Mouse (Mus musculus) Patski (cell line): ENCODE data around the gene Nrk. TPM values are rescaled to one million over a fixed set of nuclear protein-coding genes. Genes with fewer than 3 reads are reported as not detected.

Experiments
- ATAC-seq: fragments of 100-300 bp; one replicate; pipeline ENCODE4 v1.8.0; 2021
- CTCF ChIA-PET: fragments of 350-600 bp; sonication (Branson Sonifier 250); formaldehyde crosslinking; loops from one replicate; lab custom pipeline; 2022; ENCODE audit warnings: inconsistent platforms; lab: Charles Lee
- POLR2A ChIA-PET: fragments of 350-600 bp; sonication (Branson Sonifier 250); formaldehyde crosslinking; loops from one replicate; lab custom pipeline; 2022; ENCODE audit warnings: antibody characterized with exemption, inconsistent platforms; lab: Charles Lee
- DNase-seq: peaks from one replicate; pipeline ENCODE4 v3.0.0-alpha.2; 2011; ENCODE audit warnings: low read depth, low spot score
- H3K27me3 ChIP-seq: fragments of 371-371 bp; one replicate; pipeline ENCODE4 v1.5.1; 2021
- CTCF ChIP-seq: fragments of 100-300 bp; IDR thresholded peaks from one replicate; pipeline ENCODE4 v1.5.1; 2021
- in situ Hi-C: fragments of 300-500 bp; cut with MboI; formaldehyde crosslinking; loops from 3 replicates; pipeline ENCODE4 v1.11.1; 2018; ENCODE audit warnings: low pct_unique_long_range_greater_than_20kb, mixed read lengths
- polyA plus RNA-seq: library from polyadenylated mRNA; unstranded; gene quantifications from one replicate; pipeline ENCODE4 v1.2.3, GENCODE M21; 2021

The Nrk gene
- polyA plus RNA-seq, 1 experiment from 2014 or later = not detected

DNA sequence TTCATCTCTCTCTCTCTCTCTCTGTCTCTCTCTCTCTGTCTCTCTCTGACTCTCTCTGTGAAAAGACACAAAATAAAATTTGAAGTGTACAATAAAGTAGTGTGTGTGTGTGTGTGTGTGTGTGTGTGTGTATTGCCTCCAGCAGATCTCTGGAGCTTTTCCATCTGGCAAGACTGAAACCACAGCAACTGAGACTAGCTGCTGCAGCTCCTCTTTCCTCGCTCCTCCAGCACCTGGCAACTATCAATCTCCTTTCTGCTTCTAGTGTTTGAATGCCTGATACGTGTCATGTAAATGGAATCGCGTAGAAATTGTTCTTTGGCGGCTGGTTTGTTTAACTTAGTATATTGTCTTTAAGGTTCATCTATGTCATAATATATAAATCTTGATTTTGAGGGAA is 113.1 kb downstream of the Nrk start:
- DNase-seq = no peak
- in situ Hi-C loops = no loop called here
- no peak for ATAC-seq
- ChIA-PET POLR2A (no interaction called here), CTCF (no interaction called here)
- H3K27me3 ChIP-seq = peaks cover 33% of the 10 kb centered on the region
- no peak for TF ChIP-seq CTCF

DNA sequence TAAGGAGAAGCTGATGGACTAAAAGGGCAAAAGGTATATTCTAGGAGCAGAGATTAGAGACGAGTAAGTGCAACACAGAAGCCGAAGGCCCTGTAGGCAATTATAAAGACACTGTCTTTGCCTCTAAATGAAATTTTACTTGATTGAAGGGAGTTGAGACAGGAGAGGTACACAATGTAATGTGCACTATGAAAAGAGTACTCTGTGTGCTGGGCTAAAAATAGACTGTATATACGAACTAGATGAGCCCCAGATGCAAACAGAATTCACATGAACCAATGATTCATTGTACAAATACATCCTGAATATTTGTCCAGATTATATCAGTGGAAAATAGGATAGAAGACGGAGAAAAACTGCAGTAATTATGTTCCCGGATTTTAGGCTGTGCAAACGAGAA is 113.7 kb downstream of the Nrk start:
- in situ Hi-C loops = no loop called here
- H3K27me3 ChIP-seq = peaks cover 36% of the 10 kb centered on the region
- no peak for DNase-seq
- no peak for TF ChIP-seq CTCF
- no peak for ATAC-seq
- POLR2A ChIA-PET = no interaction called here
- CTCF ChIA-PET = no interaction called here

DNA sequence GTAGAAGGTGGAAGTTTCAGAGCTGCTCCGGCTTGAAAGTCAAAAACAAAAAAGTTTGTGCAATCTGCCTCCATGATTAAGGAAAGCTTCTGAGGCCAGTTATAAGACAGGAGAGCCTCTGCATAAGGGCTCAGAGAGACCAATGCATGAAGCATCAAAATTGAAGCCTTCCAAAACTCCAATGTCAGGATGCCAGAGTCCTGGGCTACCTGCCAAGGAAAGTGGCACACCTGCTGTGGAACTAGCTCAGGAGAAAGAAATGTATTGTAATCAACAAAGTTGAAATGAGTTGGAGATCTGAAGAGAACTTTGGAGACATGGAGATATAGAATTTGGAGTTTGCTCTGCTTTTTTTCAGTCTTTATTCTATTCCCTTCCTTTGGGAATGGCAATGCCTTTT is 123.4 kb downstream of the Nrk start:
- peaks cover 16% of the 10 kb centered on the region for H3K27me3 ChIP-seq
- DNase-seq (no peak), ATAC-seq (no peak)
- in situ Hi-C loops = no loop called here
- TF ChIP-seq CTCF = no peak
- POLR2A ChIA-PET = no interaction called here
- CTCF ChIA-PET = no interaction called here

DNA sequence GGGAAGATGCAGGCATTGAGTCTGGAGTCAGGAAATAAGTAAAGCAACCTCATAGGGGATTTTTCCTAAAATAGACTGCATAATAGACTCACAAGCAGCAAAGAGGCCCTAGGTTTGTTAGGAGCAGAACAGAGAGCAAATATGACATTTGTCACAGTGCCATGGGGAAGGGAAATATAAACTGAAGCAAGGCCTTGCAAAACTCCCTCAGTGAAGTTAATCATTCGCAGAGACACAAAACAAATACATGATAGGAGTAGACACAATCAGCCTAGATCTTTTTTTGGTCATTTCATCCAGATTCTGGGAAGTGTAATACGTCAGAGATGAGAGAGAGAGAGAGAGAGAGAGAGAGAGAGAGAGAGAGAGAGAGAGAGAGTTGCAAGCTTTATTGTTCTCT is 125.1 kb downstream of the Nrk start:
- ChIA-PET POLR2A (no interaction called here), CTCF (no interaction called here)
- no peak for DNase-seq

GRCm38 (mm10) chrX:139041148-139041547 is 126.9 kb downstream of the Nrk start:
- in situ Hi-C loops = no loop called here
- no peak for DNase-seq
- H3K27me3 ChIP-seq = peaks cover 11% of the 10 kb centered on the region
- CTCF ChIA-PET = no interaction called here
- no peak for ATAC-seq
- POLR2A ChIA-PET = no interaction called here
- TF ChIP-seq CTCF = no peak

More for the DNA sequence above, 125.1 kb downstream of the Nrk start:
- ATAC-seq = no peak
- peaks cover 11% of the 10 kb centered on the region for H3K27me3 ChIP-seq
- in situ Hi-C loops = no loop called here
- no peak for TF ChIP-seq CTCF

DNA sequence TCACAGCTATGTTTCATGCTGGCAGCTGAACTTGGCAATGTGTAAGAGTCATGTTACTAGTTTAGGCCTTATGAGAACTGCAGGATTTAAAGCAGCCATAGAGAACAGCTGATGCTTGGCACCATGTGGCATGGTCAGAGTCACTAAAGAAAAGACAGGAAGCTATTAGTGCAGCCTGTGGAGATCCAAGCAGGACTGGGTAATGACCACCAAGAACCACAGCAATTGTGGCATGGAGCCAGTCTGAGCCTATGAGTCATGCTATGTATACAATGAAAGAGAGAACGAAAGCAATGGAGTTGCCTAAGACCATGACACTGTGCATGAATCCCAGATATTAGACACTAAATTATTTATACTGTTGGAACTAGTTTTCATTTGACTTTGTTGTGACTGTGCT is 137.7 kb downstream of the Nrk start:
- peaks cover 22% of the 10 kb centered on the region for H3K27me3 ChIP-seq
- no peak for ATAC-seq
- ChIA-PET CTCF (no interaction called here), POLR2A (no interaction called here)
- in situ Hi-C loops = no loop called here
- no peak for DNase-seq
- no peak for TF ChIP-seq CTCF

- CTCF ChIA-PET = no interaction called here
- ATAC-seq (no peak), DNase-seq (no peak)
- H3K27me3 ChIP-seq = peaks cover 22% of the 10 kb centered on the region
- TF ChIP-seq CTCF = no peak
- POLR2A ChIA-PET = no interaction called here
- in situ Hi-C loops = no loop called here
These were observed 138.9 kb downstream of the Nrk start for GRCm38 (mm10) chrX:139053149-139053548.

Other genes with a start within 250 kb of the Nrk start
- gene Serpina7, start 170.8 kb downstream of the Nrk start, polyA plus RNA-seq = 2.5 TPM
- gene 4930513O06Rik, start 171.8 kb downstream of the Nrk start, polyA plus RNA-seq = not detected